Mouse (Mus musculus) neural tube, embryonic 15.5 days (tissue): ENCODE measurements at regions not wholly inside any gene's neighbourhood (a gene's known extent, or its start where the extent isn't known, plus 50 kb on each side); places are given as distances from the start of the nearest gene placed in this dataset.
A peak's percentile ranks its signal among the peaks of the same experiment; 100 is the strongest.
"Not testable (repeated sequence)": the region's sequence is repeated elsewhere in the genome, so short reads cannot be mapped to it uniquely, and the experiment has no call there.

Source experiments
- ATAC-seq: fragments of 200-750 bp; cut with Nextera tagmentation; 2 replicates; pipeline ENCODE4 v1.8.0; 2017; ENCODE audit warnings: mild to moderate bottlenecking, moderate TSS enrichment, moderate library complexity; ENCODE audit not compliant: low FRiP score
- H3K27ac ChIP-seq: fragments of 300-500 bp; sonication (generic); replicated peaks from 2 replicates; pipeline ENCODE4 v1.5.1; 2015; ENCODE audit warnings: mild to moderate bottlenecking, inconsistent platforms
- H3K27me3 ChIP-seq: fragments of 300-500 bp; sonication (generic); replicated peaks from 2 replicates; pipeline ENCODE4 v1.6.1; 2015; ENCODE audit warnings: inconsistent platforms
- H3K36me3 ChIP-seq: fragments of 300-500 bp; sonication (generic); 2 replicates; pipeline ENCODE4 v1.6.1; 2015; ENCODE audit warnings: inconsistent platforms
- H3K4me1 ChIP-seq: fragments of 300-500 bp; sonication (generic); 2 replicates; pipeline ENCODE4 v1.6.1; 2015; ENCODE audit warnings: inconsistent platforms
- H3K4me2 ChIP-seq: fragments of 300-500 bp; sonication (generic); 2 replicates; pipeline ENCODE4 v1.6.1; 2015; ENCODE audit warnings: inconsistent platforms, mild to moderate bottlenecking, moderate library complexity
- H3K4me3 ChIP-seq: fragments of 300-500 bp; sonication (generic); replicated peaks from 2 replicates; pipeline ENCODE4 v1.5.1; 2015; ENCODE audit warnings: mild to moderate bottlenecking, inconsistent platforms
- H3K9ac ChIP-seq: fragments of 300-500 bp; sonication (generic); replicated peaks from 2 replicates; pipeline ENCODE4 v1.6.1; 2015; ENCODE audit warnings: mild to moderate bottlenecking, inconsistent platforms
- H3K9me3 ChIP-seq: fragments of 300-500 bp; sonication (generic); replicated peaks from 2 replicates; pipeline ENCODE4 v1.6.1; 2016; ENCODE audit warnings: inconsistent platforms
- WGBS: fragments of 180-500 bp; shearing (Covaris S2); methylation state at CpG from one replicate; pipeline ENCODE4 v1.1.7; 2015; ENCODE audit warnings: mixed read lengths; 5-methylcytosine and 5-hydroxymethylcytosine counted together

DNA sequence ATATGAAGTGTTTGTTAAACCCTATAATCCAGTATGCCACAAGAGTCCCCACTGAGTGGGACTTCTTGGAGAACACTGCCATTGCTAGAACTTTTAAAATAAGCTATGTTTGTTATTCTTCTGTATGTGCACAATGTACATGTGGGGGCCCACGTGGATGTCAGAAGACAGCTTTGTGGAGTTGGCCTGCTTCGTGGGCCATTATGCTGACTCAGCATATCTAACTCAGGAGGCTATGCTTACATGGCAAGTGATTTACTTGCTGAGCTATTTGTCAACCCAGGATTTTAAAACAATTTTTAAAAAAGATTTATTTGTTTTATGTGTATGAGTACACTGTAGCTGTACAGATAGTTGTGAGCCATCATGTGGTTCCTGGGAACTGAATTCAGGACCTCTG is 207.6 kb upstream of the Steap1 start:
- Histone ChIP-seq H3K27me3 (no peaks in the 10 kb centered on the region), H3K9ac (no peak overlapping the region), H3K9me3 (no peaks in the 10 kb centered on the region), H3K4me3 (no peak overlapping the region), H3K4me2 (no peak overlapping the region), H3K36me3 (no peaks in the 10 kb centered on the region), H3K27ac (no peak overlapping the region), H3K4me1 (no peaks in the 10 kb centered on the region)
- 85% methylated on average over 2 of the region's 2 CpGs for WGBS
- no peak for ATAC-seq

DNA sequence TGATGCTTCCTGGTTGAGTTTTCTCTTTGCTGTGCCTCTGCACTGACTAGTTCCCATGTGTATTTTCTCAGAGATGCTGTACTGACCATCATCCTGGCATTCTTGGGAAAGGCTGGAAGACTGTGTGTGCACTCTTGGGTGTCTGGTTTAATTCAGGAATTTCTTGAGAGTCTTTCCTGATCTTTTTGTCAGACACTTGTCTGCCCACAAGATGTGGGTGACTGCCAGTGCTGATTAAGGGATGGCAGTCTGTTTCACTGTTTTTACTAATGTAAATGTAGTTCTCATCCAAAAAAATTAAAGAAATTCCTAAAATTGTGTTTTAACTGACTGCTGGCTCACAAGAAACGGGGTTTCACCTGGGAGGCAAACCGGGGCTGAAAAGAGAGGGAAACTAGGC is 206.7 kb upstream of the Steap1 start:
- no peaks in the 10 kb centered on the region for H3K9me3 ChIP-seq
- H3K4me1 ChIP-seq, result no peaks in the 10 kb centered on the region
- H3K4me2 ChIP-seq, result no peak overlapping the region
- no peaks in the 10 kb centered on the region for H3K27me3 ChIP-seq
- ATAC-seq, result no peak
- H3K36me3 ChIP-seq, result no peaks in the 10 kb centered on the region
- no peak overlapping the region for H3K9ac ChIP-seq
- 86% methylated on average over 2 of the region's 2 CpGs for WGBS
- H3K27ac ChIP-seq, result no peak overlapping the region
- H3K4me3 ChIP-seq, result no peak overlapping the region

DNA sequence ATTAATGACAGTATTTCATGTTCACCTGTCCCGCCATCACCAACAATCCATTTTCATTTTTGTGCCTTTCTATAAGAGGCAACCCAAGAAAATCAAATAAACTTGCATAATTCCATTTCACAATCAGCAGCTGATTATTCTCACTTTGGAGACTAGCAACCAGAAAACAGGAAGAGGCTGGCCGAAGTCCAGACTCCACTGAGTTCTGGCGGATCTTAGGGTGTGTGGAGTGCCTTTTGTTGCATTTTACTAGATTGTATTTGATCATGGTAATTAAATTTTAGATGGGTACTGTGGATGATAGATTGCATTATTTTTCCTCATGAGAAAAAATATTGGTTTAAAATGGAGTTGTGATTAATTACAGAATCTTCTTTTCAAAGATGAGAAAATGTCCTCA is 176.7 kb upstream of the Steap1 start:
- no peak overlapping the region for H3K4me3 ChIP-seq
- H3K27ac ChIP-seq, result no peak overlapping the region
- H3K4me1 ChIP-seq, result 0 out of 2 replicates have a peak, but pooled peaks cover 5% of the 10 kb centered on the region
- H3K4me2 ChIP-seq, result no peak overlapping the region
- H3K27me3 ChIP-seq, result no peaks in the 10 kb centered on the region
- H3K9me3 ChIP-seq, result no peaks in the 10 kb centered on the region
- H3K9ac ChIP-seq, result no peak overlapping the region
- 79% methylated on average over 3 of the region's 3 CpGs for WGBS
- H3K36me3 ChIP-seq, result no peaks in the 10 kb centered on the region
- ATAC-seq, result no peak

DNA sequence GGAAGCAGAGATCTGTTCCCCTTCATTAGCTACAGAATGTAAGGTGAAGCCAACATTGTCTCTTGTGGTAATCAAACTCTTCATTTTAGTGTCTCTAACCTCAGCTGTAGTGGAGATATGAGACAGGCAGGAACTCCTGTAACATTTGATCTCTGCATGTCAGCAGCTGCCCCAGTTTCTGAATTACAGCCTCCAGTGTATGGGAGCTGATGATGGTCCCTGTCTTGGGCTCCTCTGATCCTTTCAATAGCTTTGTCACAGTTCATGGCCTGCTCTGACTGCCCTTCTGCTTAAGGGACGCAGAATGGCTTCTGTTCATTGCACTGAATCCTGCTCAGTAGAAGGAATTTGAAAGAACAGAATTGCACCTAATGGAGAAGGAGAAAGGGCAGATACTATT is 167.3 kb upstream of the Steap1 start:
- Histone ChIP-seq H3K27ac (no peak overlapping the region), H3K27me3 (no peaks in the 10 kb centered on the region), H3K4me1 (0 out of 2 replicates have a peak, but pooled peaks cover 5% of the 10 kb centered on the region), H3K9ac (no peak overlapping the region), H3K4me2 (no peak overlapping the region), H3K4me3 (no peak overlapping the region), H3K9me3 (no peaks in the 10 kb centered on the region), H3K36me3 (no peaks in the 10 kb centered on the region)
- 32% methylated on average over 1 of the region's 1 CpGs for WGBS
- no peak for ATAC-seq

DNA sequence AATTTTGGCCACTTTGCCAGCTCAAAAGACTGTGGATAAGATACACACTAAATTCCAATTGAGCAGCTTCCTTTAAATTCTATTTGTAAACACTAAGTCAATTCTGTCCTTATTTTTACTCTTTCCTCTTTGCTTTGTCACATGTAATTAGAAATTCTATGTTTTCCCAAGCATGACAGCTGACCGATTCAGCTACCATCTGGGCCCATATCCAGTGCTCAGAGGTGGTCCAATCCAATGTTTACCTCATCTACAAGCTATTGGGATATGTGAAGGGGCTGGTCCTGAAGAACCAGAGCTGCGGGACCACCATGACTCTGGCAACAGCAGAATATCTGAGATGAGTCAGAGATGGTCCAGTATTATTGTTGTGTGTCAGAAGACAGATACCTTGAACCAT is 140.2 kb upstream of the Steap1 start:
- no peak for ATAC-seq
- WGBS, result 90% methylated on average over 2 of the region's 2 CpGs
- no peak overlapping the region for H3K4me2 ChIP-seq
- H3K9ac ChIP-seq, result no peak overlapping the region
- H3K27ac ChIP-seq, result no peak overlapping the region
- no peaks in the 10 kb centered on the region for H3K27me3 ChIP-seq
- H3K4me1 ChIP-seq, result no peaks in the 10 kb centered on the region
- no peaks in the 10 kb centered on the region for H3K36me3 ChIP-seq
- no peaks in the 10 kb centered on the region for H3K9me3 ChIP-seq
- no peak overlapping the region for H3K4me3 ChIP-seq

DNA sequence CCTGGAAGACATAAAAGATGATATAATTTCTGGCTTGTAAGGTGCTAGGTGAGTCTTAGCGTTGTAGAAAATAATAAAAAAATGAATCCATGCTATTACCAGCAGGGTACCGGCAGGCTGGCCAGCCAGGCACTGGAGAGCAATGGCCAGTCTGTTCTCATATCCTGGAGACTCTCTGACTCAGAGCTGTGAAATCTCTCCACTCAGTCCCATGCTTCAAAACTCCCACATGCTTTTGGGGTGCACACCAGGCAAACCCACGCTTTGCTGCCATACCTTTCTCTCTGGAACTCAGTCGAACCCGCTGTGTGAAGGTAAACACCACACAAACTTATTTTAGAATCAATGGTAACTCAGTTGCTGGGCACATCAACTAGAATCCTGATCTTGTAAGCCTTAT is 124.3 kb upstream of the Steap1 start:
- no peaks in the 10 kb centered on the region for H3K4me1 ChIP-seq
- no peak overlapping the region for H3K9ac ChIP-seq
- no peak for ATAC-seq
- H3K9me3 ChIP-seq, result no peaks in the 10 kb centered on the region
- H3K27me3 ChIP-seq, result no peaks in the 10 kb centered on the region
- H3K4me2 ChIP-seq, result no peak overlapping the region
- H3K27ac ChIP-seq, result no peak overlapping the region
- no peaks in the 10 kb centered on the region for H3K36me3 ChIP-seq
- no peak overlapping the region for H3K4me3 ChIP-seq
- whole genome bisulfite sequencing, result 94% methylated on average over 5 of the region's 5 CpGs

DNA sequence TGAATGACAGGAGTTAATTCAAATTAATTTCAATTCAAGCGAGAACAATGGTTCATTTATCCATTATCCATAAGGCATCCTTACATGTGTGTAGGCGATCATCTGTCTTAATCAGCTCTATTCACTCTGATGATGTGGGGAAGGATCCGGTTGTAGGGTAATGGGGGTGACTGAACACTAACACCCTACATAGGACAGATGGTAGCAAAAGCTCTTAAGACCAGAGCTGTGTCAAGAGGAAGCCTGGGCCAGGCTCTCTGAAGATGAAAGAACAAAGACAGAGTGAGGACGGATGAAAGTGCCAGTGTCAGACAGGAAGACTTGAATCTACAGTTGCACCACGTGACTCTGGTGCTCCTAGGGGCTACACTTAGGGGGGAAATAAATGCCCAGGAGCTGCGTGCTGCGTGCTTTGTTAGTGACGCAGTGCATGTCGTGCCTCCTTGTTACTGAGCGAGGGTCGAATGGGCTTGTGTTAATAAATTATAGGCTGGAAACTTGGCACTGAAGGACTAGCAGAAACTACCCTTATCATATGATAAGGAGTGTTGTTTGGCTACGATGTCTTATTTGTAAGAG is 107.1 kb upstream of the Steap1 start:
- H3K4me2 ChIP-seq, result no peak overlapping the region
- WGBS, result 48% methylated on average over 12 of the region's 12 CpGs
- no peaks in the 10 kb centered on the region for H3K36me3 ChIP-seq
- H3K4me1 ChIP-seq, result no peaks in the 10 kb centered on the region
- no peaks in the 10 kb centered on the region for H3K9me3 ChIP-seq
- ATAC-seq, result no peak
- no peak overlapping the region for H3K4me3 ChIP-seq
- no peak overlapping the region for H3K27ac ChIP-seq
- no peaks in the 10 kb centered on the region for H3K27me3 ChIP-seq
- no peak overlapping the region for H3K9ac ChIP-seq

DNA sequence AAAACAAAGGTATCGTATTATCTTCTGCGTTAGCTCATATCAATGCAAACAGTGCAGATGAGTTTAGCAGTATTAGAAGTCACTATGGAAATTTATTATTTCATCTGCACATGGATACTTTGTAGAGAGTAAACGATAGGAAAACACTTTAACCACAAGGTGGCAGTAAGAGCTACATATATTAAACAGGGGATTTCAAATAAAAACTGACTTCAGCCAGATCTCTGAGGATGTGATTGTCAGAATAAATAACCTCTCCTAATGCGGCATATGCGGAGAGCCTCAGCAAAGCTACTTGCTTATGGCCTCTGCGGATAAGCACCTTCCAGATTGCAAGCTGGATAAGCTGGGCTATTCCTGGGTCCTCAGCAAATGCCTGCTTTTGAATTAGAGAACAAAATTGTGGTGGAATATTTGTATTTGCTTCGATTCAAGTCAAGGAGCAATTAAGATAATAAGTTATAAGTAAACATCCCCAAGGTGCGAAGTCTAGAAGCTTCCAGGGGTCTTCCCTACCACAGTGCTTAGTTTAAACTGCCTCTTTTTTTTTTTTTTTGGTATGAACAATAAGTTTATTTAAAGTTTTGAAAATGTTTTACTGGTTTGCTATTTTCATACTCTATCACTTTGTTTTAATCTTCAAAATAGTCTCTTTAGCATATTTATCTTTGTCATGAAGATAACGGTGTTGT is 96.8 kb upstream of the Steap1 start:
- Histone ChIP-seq H3K27ac (no peak overlapping the region), H3K9me3 (no peaks in the 10 kb centered on the region), H3K4me3 (no peak overlapping the region), H3K9ac (no peak overlapping the region), H3K4me1 (peaks cover 3% of the 10 kb centered on the region), H3K4me2 (no peak overlapping the region), H3K27me3 (no peaks in the 10 kb centered on the region), H3K36me3 (no peaks in the 10 kb centered on the region)
- ATAC-seq, result peak; percentile 76
- 43% methylated on average over 9 of the region's 9 CpGs for WGBS

DNA sequence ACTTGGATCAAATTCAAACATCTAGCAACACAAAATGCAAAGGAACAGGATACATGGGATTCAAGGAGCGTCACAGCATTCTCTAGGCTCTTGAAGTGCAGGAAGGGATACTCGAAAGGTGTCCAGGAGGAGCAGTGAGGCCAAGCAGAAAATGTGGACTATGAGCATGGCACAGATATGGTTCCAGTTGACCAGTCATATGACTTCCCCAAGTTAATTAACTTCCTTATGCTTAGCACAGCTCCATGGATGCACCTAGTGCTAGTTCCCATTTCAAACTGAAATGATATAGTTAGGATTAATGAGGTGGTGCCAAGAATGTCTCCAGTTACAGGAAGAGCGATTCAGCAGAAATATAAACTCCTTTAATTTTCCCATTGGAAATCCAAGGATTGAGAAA is 95.2 kb upstream of the Steap1 start:
- 85% methylated on average over 3 of the region's 3 CpGs for WGBS
- H3K4me1 ChIP-seq, result peaks cover 3% of the 10 kb centered on the region
- no peak overlapping the region for H3K4me3 ChIP-seq
- H3K27ac ChIP-seq, result no peak overlapping the region
- no peak overlapping the region for H3K9ac ChIP-seq
- no peaks in the 10 kb centered on the region for H3K36me3 ChIP-seq
- no peak for ATAC-seq
- no peaks in the 10 kb centered on the region for H3K9me3 ChIP-seq
- H3K27me3 ChIP-seq, result no peaks in the 10 kb centered on the region
- no peak overlapping the region for H3K4me2 ChIP-seq

DNA sequence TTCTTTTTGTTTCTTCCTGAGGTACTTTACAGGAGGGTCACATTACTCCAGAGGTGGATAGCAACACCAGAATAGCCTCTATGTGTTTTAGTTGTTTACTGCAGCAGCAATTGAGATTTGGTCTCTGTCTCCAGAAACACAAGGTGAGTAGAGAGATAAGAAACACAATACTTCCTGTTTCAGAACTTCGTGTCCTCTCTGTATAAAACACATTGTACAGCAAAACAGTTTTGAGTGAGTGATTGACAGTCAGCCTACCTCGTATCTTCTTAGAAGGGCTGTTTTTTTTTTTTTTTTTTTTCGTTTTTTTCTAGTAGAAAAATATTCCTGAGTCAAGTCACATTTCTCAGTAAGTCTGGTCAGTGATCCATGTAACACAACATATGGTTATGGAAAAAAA is 89.6 kb upstream of the Steap1 start:
- H3K4me3 ChIP-seq, result no peak overlapping the region
- no peaks in the 10 kb centered on the region for H3K36me3 ChIP-seq
- WGBS, result 53% methylated on average over 3 of the region's 3 CpGs
- no peaks in the 10 kb centered on the region for H3K27me3 ChIP-seq
- no peak overlapping the region for H3K27ac ChIP-seq
- H3K9ac ChIP-seq, result no peak overlapping the region
- no peak for ATAC-seq
- no peaks in the 10 kb centered on the region for H3K9me3 ChIP-seq
- no peak overlapping the region for H3K4me2 ChIP-seq
- H3K4me1 ChIP-seq, result no peaks in the 10 kb centered on the region

DNA sequence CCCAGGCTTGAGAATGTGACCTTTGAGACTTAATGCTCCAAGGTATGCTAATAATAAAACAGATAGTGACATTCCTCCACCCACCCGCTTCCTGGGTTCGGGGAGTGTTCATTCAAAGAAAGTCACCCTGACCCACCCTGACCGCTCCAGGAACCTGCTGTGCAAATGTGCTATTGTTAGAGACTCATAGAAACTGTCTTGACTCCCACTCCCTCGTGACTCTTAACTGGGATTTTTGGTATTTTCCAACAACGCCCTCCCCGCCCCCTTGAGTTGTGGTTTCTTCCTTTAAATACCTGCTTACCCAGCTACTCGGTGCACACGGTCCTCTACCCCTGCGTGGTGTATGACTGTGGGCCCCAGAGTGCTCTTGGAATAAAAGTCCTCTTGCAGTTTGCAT is 73.5 kb upstream of the Steap1 start:
- H3K9ac ChIP-seq, ATAC-seq, H3K4me3 ChIP-seq, H3K27me3 ChIP-seq, H3K9me3 ChIP-seq, H3K27ac ChIP-seq, H3K4me1 ChIP-seq, H3K4me2 ChIP-seq, H3K36me3 ChIP-seq: not testable (repeated sequence)
- WGBS, result 92% methylated on average over 9 of the region's 9 CpGs
